Mouse (Mus musculus) E14TG2a.4 (cell line): ENCODE measurements around the gene Sla2.

Source experiments
- CTCF ChIP-seq: conservative IDR thresholded peaks from 2 replicates; pipeline ENCODE4 v1.5.1; 2014; ENCODE audit warnings: low read length
- NANOG ChIP-seq: IDR thresholded peaks from 2 replicates; pipeline ENCODE4 v1.6.1; 2014; ENCODE audit warnings: borderline replicate concordance, low read length, mixed read lengths
- POU5F1 ChIP-seq: IDR thresholded peaks from 2 replicates; pipeline ENCODE4 v1.6.1; 2014; ENCODE audit warnings: low read length, borderline replicate concordance

DNA sequence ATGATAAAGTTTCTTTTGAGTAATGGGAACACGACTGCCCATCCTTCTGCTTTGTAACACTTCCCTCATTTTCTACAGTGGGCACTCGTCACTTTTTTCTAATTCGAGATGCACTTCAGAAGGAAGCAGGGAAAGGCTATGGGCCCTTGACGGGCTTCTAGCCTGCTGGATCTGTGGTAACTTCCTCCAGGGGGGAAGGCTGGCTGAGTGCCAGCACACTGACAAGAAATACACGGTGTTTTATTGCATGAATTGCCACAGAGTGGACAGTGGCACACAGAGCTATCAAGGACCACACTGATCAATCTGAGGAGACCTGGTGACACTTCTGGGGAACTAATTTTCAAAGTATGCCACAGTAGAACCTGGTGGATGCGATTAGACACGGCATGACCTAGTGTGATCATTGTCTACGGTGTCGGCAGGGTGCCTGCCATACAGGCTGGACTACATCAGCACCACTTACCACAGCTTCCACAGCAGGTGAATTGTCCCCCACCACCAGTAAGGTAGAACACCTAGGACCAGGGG lies 9.5 kb upstream of the Sla2 start:
- TF ChIP-seq CTCF (no peak), POU5F1 (no peak), NANOG (no peak)
